Mouse (Mus musculus): ENCODE data around the gene Clpb.

GRCm38 (mm10) chr7:101754416-101754815, 91.0 kb downstream of the Clpb start:
- TF ChIP-seq POLR2A (IDR thresholded peaks at IDR 0.05; ENCODE audit: borderline replicate concordance, insufficient read depth, low read length) (no peak), CTCF (IDR thresholded peaks at IDR 0.05; ENCODE audit: borderline replicate concordance, insufficient read depth, low read depth, low read length) (no peak)
